Comparison of ENCODE assay signal across 8 mouse cellular contexts in genomic region chr17:44030776-44031587, GRCm38 (mm10). TPM values are rescaled to one million over a fixed set of nuclear protein-coding genes. Genes with fewer than 3 reads are reported as not detected.
DNase-seq lines count a peak whose midpoint lies in the region; ATAC-seq lines count a peak whose summit lies in the region.

No protein-coding gene starts in this region.

- no peaks in the 10 kb centered on the region for H3K36me3 ChIP-seq in midbrain, embryonic 16.5 days (ENCODE audit: control insufficient read depth, insufficient read depth, low read length)

- no peak overlapping the region for H3K9ac ChIP-seq in midbrain, embryonic 16.5 days (ENCODE audit: low read depth, low read length)

- intact Hi-C loops in left cerebral cortex, postnatal 10 days (cut with DNase I): no loop called here

- no peak overlapping the region for H3K4me3 ChIP-seq in brown adipose tissue, adult 24 weeks (ENCODE audit: insufficient read depth, low read depth, low read length)
- no peak overlapping the region for H3K4me3 ChIP-seq in midbrain, embryonic 16.5 days (ENCODE audit: low read depth, low read length)

- H3K27ac ChIP-seq in brown adipose tissue, adult 24 weeks (replicated peaks; ENCODE audit: low read depth, low read length): peak overlapping the region; percentile 94
- H3K27ac ChIP-seq in midbrain, embryonic 16.5 days (ENCODE audit: low read length): no peak overlapping the region

- H3K9me3 ChIP-seq in midbrain, embryonic 16.5 days (replicated peaks; ENCODE audit: control insufficient read depth, low read length, poor library complexity, severe bottlenecking): no peaks in the 10 kb centered on the region

- DNase-seq in cerebellum, adult 9-11 months: peak; percentile 48
- DNase-seq in cerebellum, postnatal 14 days: no peak
- peak; percentile 32 to 44 for DNase-seq in left cerebral cortex, adult 18-20 months (ENCODE audit: low spot score in 2 of 2)
- no peak for DNase-seq in left cerebral cortex, postnatal 10 days (ENCODE audit: extremely low spot score in 1 of 2, low spot score in 2 of 2)
- DNase-seq in layer of hippocampus, postnatal 36 days: peak; percentile 37 to 53
- DNase-seq in lung, postnatal 4 days: no peak

- no peak for ATAC-seq in midbrain, embryonic 16.5 days

- H3K4me1 ChIP-seq in brown adipose tissue, adult 24 weeks (ENCODE audit: control insufficient read depth, insufficient read depth, insufficient read length, low read length): peaks cover 5% of the 10 kb centered on the region; the same call in 1 of the 2 replicates
- H3K4me1 ChIP-seq in midbrain, embryonic 16.5 days (ENCODE audit: control insufficient read depth, insufficient read depth, low read length): peaks cover 14% of the 10 kb centered on the region

- no peaks in the 10 kb centered on the region for H3K27me3 ChIP-seq in midbrain, embryonic 16.5 days (ENCODE audit: control insufficient read depth, insufficient read depth, low read depth, low read length)

- WGBS in midbrain, embryonic 16.5 days: 38% methylated on average over 3 of the region's 3 CpGs

- H3K4me2 ChIP-seq in midbrain, embryonic 16.5 days (ENCODE audit: low read length): no peak overlapping the region

RNA-seq across cellular contexts. Expression of gene Enpp5, which starts 47.6 kb away (rescaled TPM):
- 100 to 1,000 TPM; 197 to 201 TPM for total RNA-seq in left cerebral cortex, adult 18-20 months (2021)
- 100 to 1,000 TPM; 135 to 139 TPM for total RNA-seq in left cerebral cortex, postnatal 10 days (2021)
- 44.9 and 46.4 TPM in 2 replicates for polyA plus RNA-seq in brown adipose tissue, adult 24 weeks (2012; ENCODE audit: insufficient read depth, insufficient read length, missing spikeins)
- 100 to 1,000 TPM; 149 to 157 TPM for total RNA-seq in layer of hippocampus, postnatal 36 days (2021)
- 138 and 147 TPM in 2 replicates for polyA plus RNA-seq in midbrain, embryonic 16.5 days (2015; fragmentation: Nextera tagmentation; extraction: Ambion mirVana)

Comparison
In these comparisons a context has a peak if more than half of its experiments do, and no peak if none do; other contexts are left out.
1. DNase-seq: peak in cerebellum, adult 9-11 months (single experiment), left cerebral cortex, adult 18-20 months (2 of 2) and layer of hippocampus, postnatal 36 days (2 of 2); none in cerebellum, postnatal 14 days (0 of 2), left cerebral cortex, postnatal 10 days (0 of 2) and lung, postnatal 4 days (0 of 2).